Mouse (Mus musculus): ENCODE measurements around the gene Vmn1r151. TPM values are rescaled to one million over a fixed set of nuclear protein-coding genes. Genes with fewer than 3 reads are reported as not detected.
"Not testable (repeated sequence)": the region's sequence is repeated elsewhere in the genome, so short reads cannot be mapped to it uniquely, and the experiment has no call there.

Gene Vmn1r151
- not detected in 2 replicates for polyA plus RNA-seq (2012; rRNA removed)

DNA sequence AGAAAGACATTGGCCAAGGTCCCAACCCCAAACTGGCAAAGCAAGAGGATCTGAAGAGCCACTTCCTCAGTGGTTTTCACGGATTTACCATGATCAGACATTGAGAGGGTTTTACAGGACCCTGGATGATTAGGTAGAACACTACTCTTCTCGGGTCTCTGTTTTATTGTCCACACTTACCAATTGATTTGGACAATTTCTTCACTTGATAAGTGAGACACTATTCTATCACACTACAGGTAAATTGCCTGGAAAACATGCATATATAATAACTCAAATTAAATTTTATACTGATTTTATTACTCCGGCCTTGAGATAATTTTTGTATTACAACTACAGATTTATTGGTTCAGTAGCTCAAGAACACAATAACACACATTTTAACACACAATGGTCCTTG is at the start of gene Vmn1r151:
Gene Vmn1r151, minus strand, starts transcription at position 101 of the 400 bp plus-strand sequence.
- H3K27me3 ChIP-seq (ENCODE audit: control insufficient read depth, insufficient read depth, low read length); H3K4me1 ChIP-seq (ENCODE audit: control insufficient read depth, insufficient read depth, low read length); H3K27ac ChIP-seq (ENCODE audit: insufficient read depth, low read length); H3K4me3 ChIP-seq (replicated peaks; ENCODE audit: insufficient read depth, low read depth, low read length); DNase-seq: not testable (repeated sequence)
- WGBS: 7% methylated on average over 2 of the region's 3 CpGs

DNA sequence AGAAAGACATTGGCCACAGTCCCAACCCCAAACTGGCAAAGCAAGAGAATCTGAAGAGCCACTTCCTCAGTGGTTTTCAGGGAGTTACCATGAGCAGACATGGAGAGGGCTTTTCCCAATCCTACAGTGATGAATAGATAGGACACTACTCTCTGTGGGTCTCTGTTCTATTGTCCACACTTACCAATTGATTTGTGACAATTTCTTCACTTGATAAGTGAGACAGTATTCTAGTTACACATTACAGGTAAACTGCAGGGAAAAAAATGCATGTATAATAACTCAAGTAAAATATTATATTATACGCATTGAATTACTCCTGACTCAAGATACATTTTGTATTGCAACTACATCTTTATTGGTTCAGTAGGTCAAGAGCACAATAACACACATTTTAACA is 35.3 kb upstream of the Vmn1r151 start, which contains the start of gene Gm8677:
Gene Gm8677, minus strand, starts transcription at position 101 of the 400 bp plus-strand sequence.
- no CpG with 5 or more reads among the region's 1 CpGs for WGBS
- not testable (repeated sequence) for H3K4me1 ChIP-seq (ENCODE audit: control insufficient read depth, insufficient read depth, low read length); H3K4me3 ChIP-seq (replicated peaks; ENCODE audit: insufficient read depth, low read depth, low read length); H3K27me3 ChIP-seq (ENCODE audit: control insufficient read depth, insufficient read depth, low read length); DNase-seq; H3K27ac ChIP-seq (ENCODE audit: insufficient read depth, low read length)

- H3K4me1 ChIP-seq (ENCODE audit: control insufficient read depth, insufficient read depth, low read length); DNase-seq; H3K27me3 ChIP-seq (ENCODE audit: control insufficient read depth, insufficient read depth, low read length); H3K4me3 ChIP-seq (replicated peaks; ENCODE audit: insufficient read depth, low read depth, low read length); H3K27ac ChIP-seq (ENCODE audit: insufficient read depth, low read length): not testable (repeated sequence)
- no CpG with 5 or more reads among the region's 3 CpGs for WGBS
Observed at GRCm38 (mm10) chr7:22522667-22523066, 23.2 kb upstream of the Vmn1r151 start, which contains the start of gene Vmn1r152. TSS of gene Vmn1r152 (plus strand) at chr7:22522967.

DNA sequence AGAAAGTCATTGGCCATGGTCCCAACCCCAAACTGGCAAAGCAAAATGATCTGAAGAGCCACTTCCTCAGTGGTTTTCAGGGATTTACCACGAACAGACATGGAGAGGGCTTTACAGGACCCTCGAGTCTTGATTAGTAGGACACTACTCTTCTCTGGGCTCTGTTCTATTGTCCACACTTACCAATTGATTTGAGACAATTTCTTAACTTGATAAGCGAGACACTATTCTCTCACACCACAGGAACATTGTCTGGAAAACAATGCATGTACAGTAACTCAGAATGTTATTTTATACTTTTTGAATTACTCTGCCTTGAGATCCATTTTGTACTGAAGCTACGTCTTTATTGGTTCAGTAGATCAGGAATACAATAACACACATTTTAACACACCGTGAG is 35.5 kb downstream of the Vmn1r151 start, which contains the start of gene Gm10665:
Gene Gm10665, minus strand, starts transcription at position 101 of the 400 bp plus-strand sequence.
- H3K27ac ChIP-seq (ENCODE audit: insufficient read depth, low read length); DNase-seq; H3K4me3 ChIP-seq (replicated peaks; ENCODE audit: insufficient read depth, low read depth, low read length); H3K27me3 ChIP-seq (ENCODE audit: control insufficient read depth, insufficient read depth, low read length); H3K4me1 ChIP-seq (ENCODE audit: control insufficient read depth, insufficient read depth, low read length): not testable (repeated sequence)
- no CpG with 5 or more reads among the region's 5 CpGs for WGBS

Other genes starting within 250 kb of the Vmn1r151 start
- gene Gm4187, start 170.0 kb downstream of the Vmn1r151 start, polyA plus RNA-seq (2012; rRNA removed): not detected in 2 replicates
- not detected in 2 replicates for gene Gm8660, start 128.6 kb downstream of the Vmn1r151 start, polyA plus RNA-seq (2012; rRNA removed)
- not detected in 2 replicates for gene Vmn1r148, start 86.1 kb downstream of the Vmn1r151 start, polyA plus RNA-seq (2012; rRNA removed)
- gene Vmn1r149, start 61.4 kb downstream of the Vmn1r151 start, polyA plus RNA-seq (2012; rRNA removed): not detected in 2 replicates
- not detected in 2 replicates for gene Gm10665, start 35.6 kb downstream of the Vmn1r151 start, polyA plus RNA-seq (2012; rRNA removed)
- gene Vmn1r152, start 23.3 kb upstream of the Vmn1r151 start, polyA plus RNA-seq (2012; rRNA removed): not detected in 2 replicates
- gene Gm8677, start 35.2 kb upstream of the Vmn1r151 start, polyA plus RNA-seq (2012; rRNA removed): not detected in 2 replicates
- gene Gm4201, start 65.7 kb upstream of the Vmn1r151 start, polyA plus RNA-seq (2012; rRNA removed): not detected in 2 replicates
- not detected in 2 replicates for gene Gm4565, start 88.4 kb upstream of the Vmn1r151 start, polyA plus RNA-seq (2012; rRNA removed)
- gene Vmn1r155, start 158.3 kb upstream of the Vmn1r151 start, polyA plus RNA-seq (2012; rRNA removed): not detected in 2 replicates
- not detected in 2 replicates for gene Gm8693, start 192.6 kb upstream of the Vmn1r151 start, polyA plus RNA-seq (2012; rRNA removed)
- gene Gm4567, start 220.0 kb upstream of the Vmn1r151 start, polyA plus RNA-seq (2012; rRNA removed): not detected in 2 replicates